Mouse (Mus musculus) T-helper 1 cell (primary cell): ENCODE measurements at regions not wholly inside any gene's neighbourhood (a gene's known extent, or its start where the extent isn't known, plus 50 kb on each side); places are given as distances from the start of the nearest gene placed in this dataset.

Experiments used
- in situ Hi-C: fragments of 300-600 bp; cut with MboI, MseI; formaldehyde crosslinking; loops from one replicate; pipeline ENCODE4 v1.15.1; 2025; ENCODE audit warnings: high pct_unique_total_duplicates

DNA sequence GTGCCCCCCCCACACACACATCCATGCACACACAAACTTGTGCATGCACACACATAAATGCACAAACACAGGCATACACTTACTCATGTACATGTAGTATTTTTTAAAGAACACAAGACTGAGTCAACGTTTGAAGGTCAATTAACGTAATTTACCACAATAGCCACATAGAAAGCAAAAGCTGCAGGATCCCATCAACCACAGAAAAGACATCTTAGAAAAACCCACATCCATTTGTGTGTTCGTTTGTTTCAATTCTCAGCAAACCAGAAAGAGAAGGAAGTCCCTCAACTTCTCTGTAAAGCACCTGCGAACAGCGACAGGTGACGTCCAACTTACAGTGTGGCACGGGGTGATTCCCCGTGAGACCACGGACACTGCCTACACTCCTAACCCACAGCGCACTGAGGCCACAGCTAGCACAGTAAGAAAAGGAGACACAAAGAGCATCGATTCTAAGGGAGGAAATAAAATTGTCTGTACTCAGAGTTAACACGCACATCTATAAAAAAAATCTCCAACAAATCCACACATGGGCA is 53.8 kb downstream of the Dio3 start:
- in situ Hi-C loops: no loop called here

- in situ Hi-C loops: no loop called here
Observed at GRCm38 (mm10) chr12:110334609-110335008, 55.7 kb downstream of the Dio3 start.

DNA sequence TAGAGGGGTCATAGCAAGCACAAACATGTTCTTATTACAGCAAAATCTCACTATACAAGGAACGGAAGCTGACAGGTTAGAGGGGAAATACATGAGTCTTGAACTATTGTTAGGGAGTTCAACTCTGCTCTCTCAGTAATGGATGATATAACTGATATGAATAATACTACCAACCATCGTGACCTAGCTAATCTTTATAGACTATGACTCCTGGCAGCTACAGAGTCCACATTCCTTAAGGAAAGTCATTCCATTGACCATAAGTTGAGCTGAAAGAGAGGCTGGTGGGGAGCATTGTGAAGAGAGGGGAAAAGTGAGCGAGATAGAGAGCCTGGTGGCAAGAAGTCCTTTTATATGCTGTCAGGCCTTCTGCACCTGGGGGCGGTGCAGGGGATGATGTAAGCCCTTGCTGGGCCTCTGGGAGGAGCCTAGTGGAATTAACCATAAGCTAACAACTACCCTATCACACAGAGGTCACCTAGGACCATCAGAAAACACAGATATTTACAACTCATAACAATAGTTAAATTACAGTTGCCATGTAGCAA is 65.5 kb downstream of the Dio3 start:
- in situ Hi-C loops: no loop called here

GRCm38 (mm10) chr12:110349621-110350020 is 70.8 kb downstream of the Dio3 start:
- in situ Hi-C loops: no loop called here

GRCm38 (mm10) chr12:110355851-110356250 is 77.0 kb downstream of the Dio3 start:
- in situ Hi-C loops: no loop called here

GRCm38 (mm10) chr12:110367102-110367501 is 79.8 kb upstream of the Ppp2r5c start:
- in situ Hi-C loops: no loop called here

DNA sequence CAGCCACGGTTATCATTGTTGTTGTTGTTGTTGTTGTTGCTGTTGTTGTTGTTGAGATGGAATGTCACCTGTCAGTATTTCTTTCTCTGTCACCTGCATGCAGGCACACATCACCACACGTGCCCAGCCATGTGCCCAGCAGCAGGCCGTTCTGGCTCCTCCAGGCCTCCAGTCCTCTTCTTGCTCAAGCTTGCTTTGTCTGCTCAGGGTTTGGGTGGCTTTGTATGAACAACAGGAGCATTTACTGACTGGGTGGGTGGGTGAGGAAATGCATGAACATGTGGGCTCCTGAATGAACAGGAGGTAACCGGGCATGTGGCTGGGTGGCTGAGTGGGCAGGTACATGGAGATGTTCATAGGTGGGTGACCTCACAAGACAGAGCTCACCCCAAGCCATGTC is 79.1 kb upstream of the Ppp2r5c start:
- in situ Hi-C loops: no loop called here

DNA sequence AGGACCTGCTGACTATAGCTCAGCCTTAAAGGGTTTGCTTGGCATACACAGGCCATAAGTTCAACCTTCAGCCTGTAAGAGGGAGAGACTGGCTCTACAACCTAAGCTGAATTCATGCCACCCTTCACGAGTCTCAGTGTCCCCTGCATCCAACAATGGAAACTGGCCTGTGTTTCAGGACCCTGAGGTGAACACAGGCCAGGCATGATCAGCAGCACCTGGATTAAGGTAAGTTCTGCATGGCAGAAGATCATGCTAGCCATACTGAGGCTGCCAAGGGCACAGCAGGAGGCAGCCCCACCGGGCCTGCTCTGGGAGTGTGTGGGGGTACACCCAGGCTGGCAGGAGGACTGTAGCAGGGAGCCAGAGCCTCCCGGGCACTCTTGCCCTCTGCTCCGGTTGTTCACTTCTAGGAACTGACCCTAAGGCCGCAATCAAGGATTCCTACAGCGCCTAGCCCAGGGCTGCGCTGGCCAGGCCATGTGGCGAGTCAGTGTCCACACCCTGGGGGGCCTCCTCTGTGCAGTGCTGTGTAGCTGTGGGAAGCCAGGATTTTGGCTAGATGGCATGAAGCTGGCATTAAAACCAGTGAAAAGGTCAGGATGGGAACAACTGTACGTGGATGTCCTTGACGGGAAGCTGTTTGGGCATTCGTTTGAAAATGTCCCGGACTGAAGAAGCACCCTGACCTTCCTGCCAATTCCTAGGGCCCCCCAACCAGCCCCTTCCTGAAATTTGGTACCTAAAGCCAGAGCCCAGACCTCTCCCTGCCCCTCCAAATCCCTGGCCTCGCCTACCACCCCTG is 74.8 kb upstream of the Ppp2r5c start:
- in situ Hi-C loops: no loop called here

DNA sequence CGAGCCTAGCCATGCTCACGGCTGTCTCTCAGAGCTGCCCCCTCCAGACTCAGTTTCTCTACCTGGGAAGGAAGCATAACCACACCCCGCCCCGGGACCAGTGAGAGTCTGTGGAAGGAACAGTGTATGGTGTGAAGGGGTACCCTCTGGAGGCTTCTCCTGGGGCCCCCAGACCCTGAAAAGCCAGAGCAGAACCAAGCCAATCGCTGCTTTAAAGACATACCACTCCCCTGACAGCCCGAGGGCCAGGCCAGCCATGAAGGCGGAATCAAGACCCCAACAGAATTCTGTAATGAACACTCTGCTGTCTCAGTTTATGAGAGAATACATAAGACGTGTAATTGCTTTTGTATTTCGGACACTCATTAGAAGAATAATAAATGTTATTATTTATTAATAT is 73.9 kb upstream of the Ppp2r5c start:
- in situ Hi-C loops: no loop called here

- in situ Hi-C loops: no loop called here
Observed at GRCm38 (mm10) chr12:110373408-110374065, 73.4 kb upstream of the Ppp2r5c start.

DNA sequence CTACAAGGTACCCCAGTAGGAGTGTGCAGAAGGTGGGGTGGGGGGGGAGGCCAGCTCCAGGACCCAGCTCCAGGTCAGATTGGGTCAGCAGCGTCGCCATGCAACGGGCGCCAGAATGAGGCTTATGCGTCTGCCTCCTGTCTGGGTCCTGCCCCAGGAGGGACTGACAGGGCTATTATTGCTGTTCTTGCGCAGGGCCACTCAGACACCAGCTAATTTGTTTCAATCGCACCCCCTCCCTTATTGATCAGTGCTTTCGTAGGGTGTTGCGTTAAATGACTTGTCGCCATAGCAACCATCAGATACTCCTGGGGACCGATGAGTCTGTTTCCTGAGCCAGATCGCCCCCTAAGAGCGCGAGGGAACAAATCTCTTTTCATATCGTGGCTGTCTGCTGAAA is 71.8 kb upstream of the Ppp2r5c start:
- in situ Hi-C loops: no loop called here

DNA sequence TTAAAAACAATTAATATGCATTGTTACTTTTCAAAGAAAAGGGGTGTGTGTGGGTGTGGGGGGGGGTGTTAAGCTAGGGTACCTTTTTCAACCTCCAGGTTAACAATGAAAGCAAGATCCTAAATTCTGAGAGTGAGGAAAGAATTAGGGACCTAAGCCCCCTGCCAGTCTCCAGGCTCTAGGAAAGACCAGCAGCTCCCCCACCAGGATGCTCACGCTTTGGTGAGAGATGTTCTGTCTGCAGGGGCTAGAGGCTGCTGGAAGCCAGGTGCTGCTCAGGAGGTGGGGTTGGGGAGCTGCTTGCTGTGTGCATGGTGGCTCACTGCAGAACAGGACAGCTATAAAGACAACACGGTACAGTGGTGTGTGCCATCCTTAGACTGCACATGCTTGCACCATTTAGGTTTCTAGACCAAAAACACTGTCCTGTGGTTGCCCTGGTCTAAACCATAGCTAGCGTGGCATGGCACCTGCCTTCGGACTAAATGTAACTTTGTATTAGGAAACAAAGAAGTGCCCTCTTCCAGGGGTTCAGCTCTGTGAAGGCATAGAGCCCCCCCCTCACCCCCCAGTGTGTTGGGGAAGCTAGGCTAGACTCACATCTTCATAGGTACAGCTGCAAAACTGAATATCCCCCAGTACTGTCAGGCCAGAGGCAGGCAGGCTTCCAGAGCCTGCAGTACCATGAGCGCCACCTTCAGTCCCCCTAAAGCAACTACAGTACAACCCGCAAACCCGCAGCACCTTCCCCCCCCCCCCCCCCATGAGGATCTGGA is 70.7 kb upstream of the Ppp2r5c start:
- in situ Hi-C loops: no loop called here

DNA sequence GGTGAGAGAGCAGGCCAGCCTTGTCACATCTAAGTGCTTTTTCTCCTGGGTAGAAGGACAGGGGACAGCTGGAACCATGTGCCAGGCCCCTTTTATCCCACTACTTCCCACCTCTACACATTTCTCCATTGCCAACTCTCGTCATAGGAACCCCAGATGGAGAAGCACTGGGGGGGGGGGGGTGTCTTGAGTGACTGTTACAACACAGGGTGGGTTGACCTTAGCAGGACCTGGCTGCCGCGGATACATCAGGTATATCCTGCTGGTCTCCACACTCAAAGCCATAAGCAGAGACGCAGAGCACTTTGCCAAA is 70.1 kb upstream of the Ppp2r5c start:
- in situ Hi-C loops: no loop called here

DNA sequence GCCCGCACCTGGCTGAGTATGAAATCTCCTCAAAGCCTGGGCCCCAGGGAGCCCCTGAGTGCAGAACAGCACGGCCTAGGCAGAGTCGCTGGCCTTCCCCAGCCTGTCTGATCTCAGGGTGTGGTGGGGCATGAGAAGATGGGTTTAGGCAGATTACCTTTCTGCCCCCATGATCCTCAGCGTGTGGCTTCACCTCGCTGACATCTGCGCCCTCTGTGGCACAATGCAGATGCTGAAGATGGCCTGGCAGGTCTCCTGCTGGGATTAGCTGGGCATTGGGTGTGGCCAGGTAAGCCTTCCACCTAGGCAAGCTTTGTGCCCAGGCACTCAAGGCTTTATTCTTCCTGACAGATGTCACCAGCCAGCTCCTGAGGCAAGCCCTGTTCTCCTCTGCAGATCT is 69.6 kb upstream of the Ppp2r5c start:
- in situ Hi-C loops: no loop called here

GRCm38 (mm10) chr12:110377734-110378133 is 69.2 kb upstream of the Ppp2r5c start:
- in situ Hi-C loops: no loop called here

- in situ Hi-C loops: no loop called here
Observed at GRCm38 (mm10) chr12:110378302-110378701, 68.6 kb upstream of the Ppp2r5c start.

- in situ Hi-C loops: no loop called here
Observed at GRCm38 (mm10) chr12:110379721-110380120, 67.2 kb upstream of the Ppp2r5c start.

- in situ Hi-C loops: no loop called here
Observed at GRCm38 (mm10) chr12:110380831-110381750, 65.8 kb upstream of the Ppp2r5c start.

GRCm38 (mm10) chr12:110385031-110385430 is 61.9 kb upstream of the Ppp2r5c start:
- in situ Hi-C loops: no loop called here

- in situ Hi-C loops: no loop called here
Observed at GRCm38 (mm10) chr12:110385801-110386599, 60.9 kb upstream of the Ppp2r5c start.
